Mouse (Mus musculus) ovary, postnatal 14 days (tissue): Measurements from ENCODE around the gene Otud7b.

Experiments
- DNase-seq: peaks from one replicate; pipeline ENCODE4 v3.0.0; 2022; ENCODE audit warnings: low spot score

Gene Otud7b

DNA sequence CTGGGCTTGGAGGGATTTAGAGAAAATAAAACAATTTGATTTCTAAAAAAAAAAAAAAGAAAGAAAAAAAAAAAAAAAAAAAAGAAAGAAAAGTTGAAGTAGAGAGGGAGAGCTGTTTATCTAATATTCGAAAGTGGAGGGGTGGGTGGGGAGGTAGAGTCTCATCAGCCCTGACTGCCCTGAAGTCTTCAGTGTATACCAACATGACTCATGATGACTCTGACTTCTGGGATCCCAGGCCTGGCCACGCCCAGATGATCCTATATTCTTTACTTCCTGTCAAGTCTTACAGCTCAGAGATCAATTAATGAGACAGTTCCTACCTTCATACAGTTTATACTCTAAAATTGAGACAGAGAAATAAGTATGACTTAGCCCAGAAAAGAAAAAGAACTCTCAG lies 17.1 kb upstream of the Otud7b start:
- no peak for DNase-seq

DNA sequence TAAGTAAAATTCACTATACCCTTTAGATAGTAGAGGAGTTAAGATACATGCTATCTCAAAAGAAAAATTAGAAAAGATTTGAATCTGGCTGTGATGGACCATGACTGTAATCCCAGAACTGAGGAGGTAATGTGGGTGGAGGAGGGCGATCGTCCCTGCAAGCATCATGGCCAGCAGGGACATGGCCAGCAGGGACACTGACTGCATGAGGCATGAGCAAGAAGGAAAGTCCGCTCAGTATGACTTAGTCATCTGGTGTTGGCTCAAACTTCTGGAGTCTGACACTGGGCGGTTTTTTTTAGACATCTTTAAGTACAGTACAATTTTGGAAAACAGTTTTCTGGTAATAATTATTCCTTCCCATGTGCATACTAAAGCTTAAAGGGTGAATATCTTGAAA lies 16.5 kb upstream of the Otud7b start:
- no peak for DNase-seq

DNA sequence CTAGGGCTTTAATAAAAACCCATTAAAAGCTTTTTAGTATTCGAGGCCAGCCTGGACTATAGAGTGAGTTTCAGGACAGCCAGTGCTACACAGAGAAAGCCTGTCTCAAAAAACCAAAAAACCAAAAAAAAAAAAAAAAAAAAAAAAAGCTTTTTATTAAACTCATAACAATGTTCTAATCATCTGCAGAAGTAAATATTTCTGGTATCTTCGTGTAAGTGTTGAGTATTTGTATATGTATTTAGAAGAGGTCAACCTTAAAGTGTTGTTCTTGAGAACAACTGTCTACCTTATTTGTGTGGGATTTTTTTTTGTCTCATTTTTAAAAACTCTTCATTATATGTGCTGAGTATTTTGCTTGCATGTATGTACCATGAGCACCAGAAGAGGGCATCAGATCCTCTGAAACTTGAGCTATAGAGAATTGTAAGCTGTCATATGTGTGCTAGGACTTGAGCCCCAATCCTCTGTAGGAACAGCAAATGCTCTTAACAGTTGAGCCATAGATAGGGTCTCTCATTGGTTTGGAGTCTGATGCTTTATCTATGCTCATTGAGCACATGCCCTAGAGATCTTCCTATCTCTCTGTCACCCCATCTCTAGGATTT lies 14.3 kb upstream of the Otud7b start:
- no peak for DNase-seq

DNA sequence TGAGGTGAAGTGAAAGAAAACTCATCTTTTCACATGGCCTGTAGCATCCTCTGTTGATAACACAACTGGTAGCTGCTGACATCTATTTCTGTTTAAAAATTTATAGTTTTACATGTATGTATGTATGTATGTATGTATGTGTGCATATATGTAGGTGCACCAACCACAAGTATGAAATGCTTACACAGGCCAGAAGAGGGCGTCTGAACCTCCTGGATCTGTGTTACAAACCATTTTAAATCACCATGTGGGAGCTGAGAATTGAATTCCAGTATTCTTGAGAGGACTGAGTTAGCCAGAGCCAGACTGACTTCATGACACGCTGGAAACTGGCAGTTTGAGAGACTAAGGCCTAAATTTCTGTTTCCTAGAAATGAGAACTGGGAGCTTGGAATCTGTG lies 13.2 kb upstream of the Otud7b start:
- no peak for DNase-seq

DNA sequence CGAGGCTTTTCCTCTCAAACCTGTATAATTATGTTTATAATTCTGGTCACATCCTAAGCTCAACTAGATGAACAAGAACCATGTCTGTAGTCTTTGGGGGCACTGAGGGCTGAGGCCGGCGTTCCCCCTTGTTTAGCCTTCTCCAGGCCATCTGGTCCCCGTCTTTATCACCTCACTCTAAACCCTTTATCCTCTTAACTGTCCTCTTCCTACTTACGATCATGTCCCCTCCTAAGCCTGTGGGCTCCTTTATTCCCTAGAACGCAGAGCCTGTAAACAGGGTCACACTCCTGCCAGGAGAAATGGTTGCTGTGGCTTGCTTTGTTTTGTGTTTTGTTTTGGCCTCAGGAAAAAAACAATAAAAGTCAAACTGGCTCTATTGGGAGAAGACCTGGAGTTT lies 12.4 kb upstream of the Otud7b start:
- no peak for DNase-seq

DNA sequence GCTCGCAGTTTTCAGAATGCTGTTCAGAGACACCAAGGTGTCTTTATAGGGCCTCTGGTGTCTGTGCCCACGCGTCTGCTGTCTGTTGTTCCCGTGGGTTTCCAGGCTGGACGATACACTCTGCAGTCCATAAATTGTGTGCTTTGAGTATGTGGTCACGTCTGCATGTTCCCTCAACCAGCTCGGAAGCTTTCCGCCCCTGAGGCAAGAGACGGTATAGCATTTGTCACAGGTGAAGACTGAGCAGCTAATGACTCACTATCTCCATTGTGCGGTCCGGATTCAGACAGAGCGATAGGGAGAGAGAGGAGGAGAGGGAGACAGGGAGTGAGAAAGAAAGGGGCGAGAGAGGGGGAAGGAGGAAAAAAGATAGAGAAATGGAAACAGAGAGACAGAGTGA lies 10.8 kb upstream of the Otud7b start:
- DNase-seq = no peak

DNA sequence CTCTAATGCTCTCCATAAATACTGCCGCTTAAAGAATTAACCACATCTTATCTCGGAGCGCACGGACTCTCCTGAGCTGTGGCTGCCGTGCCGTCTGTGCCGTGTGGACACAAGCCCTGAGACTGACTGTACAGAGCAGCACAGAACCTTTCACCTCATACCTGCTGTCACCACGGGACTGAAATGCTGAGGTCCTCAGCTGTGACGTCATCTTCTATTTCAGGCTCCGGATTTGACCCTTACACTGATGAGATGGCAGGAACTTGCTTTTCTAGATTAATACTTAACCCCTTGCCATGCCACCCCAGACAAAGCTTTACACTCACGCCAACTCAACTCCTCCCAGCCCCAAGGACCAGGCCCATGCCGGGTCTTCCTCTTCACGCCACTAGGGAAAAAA lies 10.1 kb upstream of the Otud7b start:
- DNase-seq = no peak

DNA sequence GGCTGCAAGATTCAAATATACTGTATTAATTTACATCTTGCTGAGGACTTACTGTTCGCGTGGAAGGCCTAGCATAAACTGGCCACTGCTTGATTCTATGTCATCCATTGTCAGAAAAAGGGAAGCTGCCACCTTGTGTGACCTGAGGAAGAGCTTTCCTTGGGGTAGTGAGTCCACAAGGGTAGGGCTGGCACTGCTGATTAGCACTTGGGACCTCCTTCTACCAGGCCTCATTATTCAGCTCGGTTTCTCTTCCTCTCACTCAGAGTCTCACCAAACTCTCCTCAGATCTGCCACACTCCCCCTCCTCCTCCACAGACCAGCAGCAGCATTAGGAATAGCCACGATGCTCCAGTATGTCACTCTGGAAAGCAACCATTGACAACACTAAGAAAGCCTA lies 6.2 kb upstream of the Otud7b start:
- DNase-seq = no peak

DNA sequence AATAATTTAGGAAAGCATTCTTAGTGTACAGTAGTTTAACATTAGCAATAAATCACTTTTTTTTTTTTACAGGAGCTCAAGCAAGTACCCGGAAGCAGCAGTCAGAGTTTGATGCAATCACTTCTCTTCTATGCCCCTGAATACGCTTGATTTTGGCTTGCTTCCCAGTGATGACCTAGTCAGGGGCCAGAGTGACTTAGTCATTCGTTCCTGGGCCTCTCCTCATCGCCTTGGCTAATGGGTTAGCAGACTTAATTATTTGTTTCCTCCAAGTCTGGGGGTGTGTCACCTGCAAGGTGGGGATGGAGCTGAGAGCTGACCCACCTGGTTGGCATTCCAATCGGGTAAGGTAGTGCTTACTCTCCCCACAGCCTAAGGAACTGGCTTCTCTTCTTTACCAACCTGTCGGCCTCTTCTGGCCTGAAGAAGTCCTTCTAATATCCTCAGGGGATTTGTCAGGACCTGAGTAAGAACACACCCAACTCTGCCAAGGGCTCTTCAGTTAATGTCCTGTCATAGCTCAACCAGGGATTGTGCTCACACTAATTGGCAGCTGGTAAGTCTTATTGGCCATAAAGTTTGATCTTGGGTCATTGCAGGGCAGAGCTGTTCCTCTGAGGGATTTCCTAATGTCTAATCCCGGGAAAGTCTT lies 5.6 kb upstream of the Otud7b start:
- DNase-seq = peak; percentile 20

DNA sequence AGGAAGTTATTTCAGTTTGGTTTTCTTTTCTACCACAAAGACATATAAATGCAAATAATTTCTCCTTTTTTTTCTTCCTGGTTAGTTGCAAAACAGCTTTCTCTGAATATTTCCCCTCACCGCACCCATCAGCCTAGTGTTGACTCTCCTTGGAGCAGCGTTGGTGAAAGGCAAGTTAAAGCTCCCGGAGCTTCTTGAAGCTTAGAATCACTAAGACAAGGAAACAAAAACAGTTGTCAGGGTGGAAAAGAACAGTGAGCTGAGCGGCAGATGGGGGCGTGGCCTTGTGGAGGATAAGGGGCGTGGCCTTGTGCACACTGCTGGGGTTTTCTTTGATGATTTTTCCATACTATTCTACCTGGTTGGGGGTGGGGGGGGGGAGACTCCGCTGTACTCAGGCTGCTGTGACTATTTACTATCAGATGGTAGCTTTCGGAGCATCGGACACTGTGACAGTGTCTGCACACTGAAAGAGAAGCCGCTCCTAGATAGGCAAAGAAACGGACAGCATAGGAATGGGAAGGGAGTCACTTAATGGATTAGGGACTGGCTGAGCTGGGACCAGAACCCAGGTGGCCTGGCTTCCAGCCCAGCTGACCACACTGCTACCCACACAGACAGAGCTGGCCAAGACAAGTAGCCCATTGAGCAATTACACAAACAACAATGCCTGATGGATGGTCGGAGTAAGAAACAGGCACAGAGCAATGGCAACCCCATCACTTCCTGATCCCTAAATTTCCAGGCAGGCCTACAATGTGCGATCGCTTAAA lies 2.0 kb upstream of the Otud7b start:
- no peak for DNase-seq

DNA sequence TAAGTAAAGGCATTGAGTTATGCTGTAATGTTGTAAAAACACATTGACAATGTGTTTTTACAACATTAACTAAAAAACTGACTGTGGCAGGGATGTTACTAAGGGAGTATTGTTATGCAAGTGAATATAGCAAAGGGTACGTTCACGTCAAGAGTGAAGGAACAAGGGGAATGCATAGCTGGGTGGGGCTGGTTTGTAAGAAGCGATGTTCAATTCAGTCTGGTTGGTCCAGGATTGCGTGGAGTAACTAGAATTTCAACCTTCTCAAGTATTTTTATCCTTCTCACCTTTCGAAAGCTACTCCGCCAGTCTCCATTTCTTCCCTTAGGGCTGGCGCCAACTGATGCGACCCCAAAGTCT lies 446 bp upstream of the Otud7b start:
- no peak for DNase-seq

DNA sequence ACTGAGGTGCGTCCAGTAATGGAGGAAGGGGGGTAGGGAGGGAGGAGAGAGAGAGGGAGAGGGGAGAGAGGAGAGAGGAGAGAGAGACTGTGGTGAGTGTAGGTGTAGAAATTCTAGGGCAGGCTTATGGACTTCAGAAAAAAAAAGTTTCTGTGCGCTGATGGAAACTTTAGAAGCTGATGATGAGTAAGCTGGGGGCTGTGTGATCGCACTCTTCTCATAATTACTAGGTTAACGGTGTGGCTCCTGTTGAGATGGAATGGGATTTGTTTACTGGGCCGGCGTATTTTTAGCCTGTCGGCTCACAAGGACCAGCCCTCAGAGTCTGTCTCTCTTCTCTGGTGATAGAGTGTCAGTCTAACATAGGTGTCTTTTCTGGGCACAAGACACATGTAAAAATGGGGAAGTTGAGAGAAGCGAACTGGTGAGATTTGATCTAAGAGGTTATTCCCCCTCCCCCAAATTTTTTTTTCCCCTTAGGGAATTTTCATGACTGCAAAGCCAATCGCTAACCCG lies 963 bp downstream of the Otud7b start:
- no peak for DNase-seq

DNA sequence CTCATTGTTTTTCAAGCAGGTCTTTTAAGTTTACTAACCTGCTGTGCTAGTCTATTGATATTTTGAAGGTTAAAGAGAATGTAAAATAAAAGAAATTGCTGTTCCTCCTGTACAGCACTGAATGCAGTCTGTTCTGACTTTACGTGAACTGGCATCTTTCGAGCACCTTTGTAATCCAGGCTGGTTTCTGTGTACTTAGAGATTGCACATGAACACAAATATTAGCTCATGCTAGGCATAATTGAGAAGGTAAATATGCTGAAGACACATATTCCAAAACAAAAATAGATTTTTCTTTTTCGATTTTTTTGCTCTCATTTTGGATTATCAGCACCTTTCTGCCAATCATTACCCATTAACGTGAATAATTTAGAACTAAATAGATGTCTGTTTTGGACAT lies 1.8 kb downstream of the Otud7b start:
- DNase-seq = no peak

DNA sequence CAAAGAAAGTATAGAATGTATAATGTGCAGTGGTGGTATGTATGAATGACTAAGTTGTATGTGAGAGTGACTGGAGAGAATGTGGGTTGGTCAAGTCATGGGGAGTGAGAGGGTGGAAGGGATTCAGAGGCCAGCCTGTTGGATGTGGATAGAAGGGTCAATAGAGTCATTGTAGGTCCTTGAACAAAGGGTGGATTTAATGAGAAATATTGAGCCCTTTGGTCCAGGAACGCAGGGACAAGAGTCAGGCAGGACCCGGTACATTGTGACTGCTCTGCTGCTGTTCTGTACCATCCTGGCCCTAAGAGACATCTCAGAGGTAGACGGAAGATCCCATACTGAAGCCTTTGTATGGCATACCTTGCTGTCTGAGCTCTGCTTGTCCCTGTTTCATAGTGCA lies 4.0 kb downstream of the Otud7b start:
- no peak for DNase-seq

DNA sequence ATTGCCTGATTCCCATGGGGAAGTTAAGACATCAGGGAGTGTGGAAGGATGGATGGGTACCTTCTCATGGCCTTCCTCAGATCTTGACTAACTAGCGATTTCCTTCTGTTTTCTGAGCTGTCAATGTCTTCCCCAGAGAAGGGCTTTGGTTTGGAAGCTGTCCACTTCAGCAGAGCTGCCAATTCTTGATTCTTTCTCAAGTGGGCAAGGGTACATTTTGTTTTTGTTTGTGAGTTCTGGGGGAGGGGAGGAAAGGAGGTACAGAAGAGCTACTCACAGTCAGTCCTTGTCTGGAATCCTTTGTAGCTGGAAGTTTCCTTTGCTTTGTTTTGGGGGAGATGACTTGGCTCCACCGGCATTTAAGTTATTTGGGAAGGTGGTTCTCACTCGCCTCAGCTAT lies 8.9 kb downstream of the Otud7b start:
- no peak for DNase-seq

DNA sequence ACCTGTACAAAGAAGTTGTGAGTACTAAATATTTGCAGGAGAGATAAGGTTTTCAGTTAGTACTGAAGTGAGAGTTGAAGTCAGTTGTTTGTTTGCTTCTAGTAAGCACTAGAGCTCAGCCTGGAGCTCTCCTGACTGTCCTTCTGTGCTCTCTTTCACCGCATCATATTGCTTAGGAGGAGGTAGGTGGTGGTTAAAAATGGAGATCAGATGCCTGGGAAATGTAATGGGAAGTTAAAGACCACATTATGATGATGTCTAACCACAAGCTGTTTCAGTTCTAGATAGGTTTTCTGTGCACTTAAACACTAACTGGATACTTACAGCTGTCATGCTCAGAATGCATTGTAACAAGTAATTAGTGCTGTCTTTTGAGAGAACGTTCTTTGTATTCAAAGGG lies 13.8 kb downstream of the Otud7b start:
- no peak for DNase-seq

DNA sequence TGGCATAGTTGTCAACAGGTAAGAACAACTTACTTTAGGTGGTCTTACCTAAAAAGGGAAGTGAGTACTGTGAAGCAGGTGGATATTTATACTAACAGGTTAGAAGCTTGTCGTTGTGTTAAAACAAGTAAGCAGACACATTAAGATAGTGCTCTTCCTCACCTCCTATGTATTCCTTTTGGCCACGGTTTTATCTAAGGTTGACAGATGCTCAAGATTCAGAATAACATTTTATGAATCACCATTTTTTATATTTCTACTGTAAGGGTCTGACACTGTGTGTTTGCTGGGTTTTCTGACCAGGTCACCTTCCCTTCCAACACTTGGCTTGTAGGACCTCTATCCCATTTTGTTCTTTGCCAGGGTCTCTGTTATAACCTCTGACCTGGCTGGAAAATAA lies 14.4 kb downstream of the Otud7b start:
- no peak for DNase-seq

DNA sequence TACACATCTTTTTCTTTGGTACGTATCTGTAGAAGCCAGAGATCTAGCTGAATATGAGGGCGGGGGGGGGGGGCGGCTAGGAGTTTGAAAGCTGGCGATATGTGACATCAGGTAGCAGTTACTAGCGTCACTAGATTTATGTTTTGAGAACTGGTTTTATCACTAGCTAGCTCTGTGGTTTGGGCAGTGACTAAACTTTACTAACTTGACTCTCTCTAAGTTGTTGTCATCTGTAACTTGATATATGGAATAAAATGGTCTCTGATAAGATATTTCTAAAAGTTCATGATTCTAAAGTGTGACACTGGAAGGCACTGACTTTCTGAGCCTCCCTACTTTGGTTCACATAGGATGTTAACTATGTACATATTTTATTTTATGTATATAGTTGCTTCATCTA lies 19.9 kb downstream of the Otud7b start:
- no peak for DNase-seq

DNA sequence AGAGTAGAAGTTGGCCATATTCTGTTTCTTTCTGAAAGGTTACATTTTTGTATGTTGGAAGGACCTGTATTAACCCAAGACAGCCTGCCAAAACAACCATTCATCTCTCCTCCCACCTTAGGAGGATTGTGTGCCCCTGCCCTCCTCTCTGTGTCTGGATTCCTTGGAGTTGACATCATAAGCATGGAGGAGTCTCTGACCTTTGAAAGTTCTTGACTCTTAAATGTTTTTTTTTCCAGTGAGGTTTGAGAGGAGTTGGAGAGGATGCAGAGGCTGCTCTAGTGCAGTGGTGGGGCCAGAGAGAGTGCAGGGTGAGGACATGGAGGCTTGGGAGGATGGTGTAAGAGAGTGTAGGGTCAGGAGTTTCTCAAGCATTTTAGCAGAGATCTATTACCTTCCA lies 23.8 kb downstream of the Otud7b start:
- no peak for DNase-seq

DNA sequence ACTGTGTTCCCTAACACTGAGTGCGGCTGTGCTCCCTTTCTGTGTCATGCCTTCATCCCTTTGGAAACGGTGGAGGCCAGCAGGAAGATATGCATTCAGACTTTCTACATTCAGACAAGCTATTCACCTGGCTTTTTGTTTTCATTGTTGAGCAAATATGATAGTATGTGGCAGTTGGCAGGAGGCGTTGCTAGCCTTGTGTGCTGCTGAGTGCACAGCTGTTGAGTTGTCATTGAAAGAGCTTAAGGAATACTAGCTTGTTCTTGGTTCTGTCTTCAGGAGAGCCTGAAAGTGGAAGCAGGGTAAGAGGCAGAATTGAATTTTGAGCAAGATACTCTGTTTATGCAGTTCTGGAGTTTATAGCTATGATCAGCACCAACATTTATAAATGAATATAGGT lies 28.2 kb downstream of the Otud7b start:
- no peak for DNase-seq

DNA sequence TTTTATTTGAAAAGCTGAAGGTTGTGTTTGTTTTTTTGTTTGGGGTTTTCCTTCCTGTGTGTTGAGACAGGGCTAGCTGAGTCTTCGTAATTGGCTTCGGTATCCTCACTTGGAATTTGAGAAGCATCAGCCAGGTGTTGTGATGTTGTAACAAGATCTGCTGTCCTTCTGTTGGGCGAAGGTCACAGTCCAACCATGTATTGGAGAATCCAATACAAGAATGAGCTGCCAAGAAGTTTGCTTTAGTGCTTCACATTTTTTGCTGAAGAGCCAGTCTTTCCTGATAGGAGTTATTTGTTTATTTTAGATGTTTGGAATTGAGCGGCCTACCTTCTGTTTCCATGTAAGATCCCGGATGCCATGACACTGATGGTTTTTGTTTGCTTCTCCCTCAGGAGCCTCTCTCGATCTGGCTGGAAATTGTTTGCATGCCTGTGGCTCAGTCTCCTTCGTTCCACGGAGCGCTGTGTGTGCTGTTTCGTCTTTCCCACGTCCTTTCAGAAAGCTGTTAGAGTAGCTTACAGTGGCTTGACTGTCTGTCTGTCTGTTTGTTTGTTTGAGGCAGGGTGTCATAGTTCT lies 29.1 kb downstream of the Otud7b start:
- DNase-seq = no peak

DNA sequence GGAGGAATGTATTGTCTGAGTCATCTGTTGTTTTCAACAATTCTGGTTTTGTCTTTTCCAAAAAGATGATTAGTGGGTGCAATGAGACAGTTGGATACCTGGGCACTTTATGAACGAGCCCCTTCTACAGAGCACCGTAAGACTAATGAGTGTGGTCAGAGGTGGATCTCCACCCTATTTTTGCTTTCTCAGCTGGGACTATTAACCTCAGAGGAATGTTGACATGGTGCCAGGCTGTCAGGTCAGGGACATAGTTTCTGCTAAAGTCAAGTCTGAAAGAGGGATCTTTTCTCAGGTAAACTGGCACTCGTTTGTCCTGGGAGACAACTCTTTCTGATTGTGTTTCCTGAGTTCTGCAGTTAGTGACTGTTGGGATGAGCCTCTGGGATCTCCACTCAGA lies 30.7 kb downstream of the Otud7b start:
- DNase-seq = no peak

DNA sequence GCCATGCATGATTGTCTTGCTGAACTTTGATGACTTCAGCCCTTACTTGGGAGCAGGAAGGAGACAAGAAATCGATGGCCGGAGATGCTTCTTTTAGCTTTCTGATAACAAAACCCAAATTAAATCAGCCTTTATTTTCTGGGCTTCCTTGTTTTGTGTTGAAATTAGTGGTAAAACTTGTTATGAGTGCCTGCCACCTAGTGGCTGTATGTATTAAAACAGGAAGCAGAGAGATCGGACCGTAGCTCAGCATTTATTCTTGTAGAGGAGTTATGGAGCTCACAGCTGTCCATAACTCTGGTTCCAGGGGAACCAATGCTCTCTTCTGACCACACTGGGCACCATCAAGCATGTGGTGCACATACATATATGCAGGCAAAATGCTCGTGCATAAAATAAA lies 43.6 kb downstream of the Otud7b start:
- no peak for DNase-seq
